Mouse (Mus musculus) megakaryocyte-erythroid progenitor cell, adult 5-6 weeks (primary cell): ENCODE measurements around the gene 2700081O15Rik. TPM values are rescaled to one million over a fixed set of nuclear protein-coding genes. Genes with fewer than 3 reads are reported as not detected.

Experiments used
- ATAC-seq: replicated peaks from 2 replicates; pipeline ENCODE4 v1.8.0; 2016; ENCODE audit warnings: mild to moderate bottlenecking, inconsistent platforms; ENCODE audit not compliant: severe bottlenecking, poor library complexity, low FRiP score, low TSS enrichment
- total RNA-seq, 2 experiments: library from RNA; stranded (forward) in 1 of 2; stranded (reverse) in 1 of 2; fragments of 200-1000, 215-1000 nt in 1 of 2; fragments of >200 nt in 1 of 2; fragmentation: Nextera tagmentation in 1 of 2; gene quantifications; 2 replicates each; pipeline ENCODE4 v1.2.3; 2014 to 2017

The 2700081O15Rik gene
- total RNA-seq, 2 experiments from 2014 or later: 3.0 to 9.4 TPM

- peak; percentile 64 for ATAC-seq
Measured at GRCm38 (mm10) chr19:7419134-7419533, 1.7 kb downstream of the 2700081O15Rik start.

- ATAC-seq: no peak
Measured at GRCm38 (mm10) chr19:7420108-7420507, 2.7 kb downstream of the 2700081O15Rik start.

DNA sequence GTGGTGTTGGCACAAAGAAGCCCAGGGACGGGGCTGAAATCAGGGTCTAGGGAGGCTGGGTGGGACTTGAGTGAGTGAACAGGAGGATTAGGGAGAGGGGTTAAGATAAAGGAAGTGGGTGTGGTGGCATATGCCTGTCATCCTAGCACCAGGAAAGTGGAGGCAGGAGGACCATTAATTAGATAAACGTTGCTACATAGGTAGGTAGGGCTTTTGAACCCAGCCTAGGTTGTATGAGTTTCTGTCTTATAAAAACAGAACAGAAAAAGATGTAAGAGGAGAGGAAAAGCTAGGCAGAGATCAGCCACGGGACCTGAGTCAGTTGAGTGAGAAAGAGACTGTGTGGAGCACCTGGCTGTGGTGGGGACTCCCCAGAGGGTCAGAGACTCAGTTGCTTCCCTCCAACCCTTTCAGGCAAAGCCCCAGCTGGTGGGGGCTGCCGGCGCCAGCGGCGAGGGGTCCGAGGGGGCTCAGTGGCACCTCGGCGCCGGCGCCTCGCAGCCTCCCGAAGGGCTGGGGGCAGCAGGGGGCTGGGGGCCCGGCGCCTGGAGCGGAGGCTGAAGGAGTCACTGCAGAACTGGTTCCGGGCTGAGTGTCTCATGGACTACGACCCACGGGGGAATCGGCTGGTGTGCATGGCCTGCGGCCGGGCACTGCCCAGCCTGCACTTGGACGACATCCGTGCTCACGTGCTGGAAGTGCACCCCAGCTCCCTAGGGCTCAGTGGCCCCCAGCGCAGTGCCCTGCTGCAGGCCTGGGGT lies 3.6 kb downstream of the 2700081O15Rik start:
- ATAC-seq: no peak

GRCm38 (mm10) chr19:7421602-7422591 lies 4.5 kb downstream of the 2700081O15Rik start:
- ATAC-seq: no peak

DNA sequence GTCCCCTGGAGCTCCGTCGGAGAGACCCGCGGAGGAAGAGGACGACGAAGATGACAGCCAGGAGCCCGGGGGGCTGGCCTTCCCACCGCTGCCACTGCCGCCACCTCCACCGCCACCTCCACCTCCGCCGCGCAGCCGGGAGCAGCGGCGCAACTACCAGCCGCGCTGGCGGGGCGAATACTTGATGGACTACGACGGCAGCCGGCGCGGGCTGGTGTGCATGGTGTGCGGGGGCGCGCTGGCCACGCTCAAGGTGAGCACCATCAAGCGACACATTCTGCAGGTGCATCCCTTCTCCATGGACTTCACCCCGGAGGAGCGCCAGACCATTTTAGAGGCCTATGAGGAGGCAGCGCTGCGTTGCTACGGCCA lies 5.2 kb downstream of the 2700081O15Rik start:
- no peak for ATAC-seq

DNA sequence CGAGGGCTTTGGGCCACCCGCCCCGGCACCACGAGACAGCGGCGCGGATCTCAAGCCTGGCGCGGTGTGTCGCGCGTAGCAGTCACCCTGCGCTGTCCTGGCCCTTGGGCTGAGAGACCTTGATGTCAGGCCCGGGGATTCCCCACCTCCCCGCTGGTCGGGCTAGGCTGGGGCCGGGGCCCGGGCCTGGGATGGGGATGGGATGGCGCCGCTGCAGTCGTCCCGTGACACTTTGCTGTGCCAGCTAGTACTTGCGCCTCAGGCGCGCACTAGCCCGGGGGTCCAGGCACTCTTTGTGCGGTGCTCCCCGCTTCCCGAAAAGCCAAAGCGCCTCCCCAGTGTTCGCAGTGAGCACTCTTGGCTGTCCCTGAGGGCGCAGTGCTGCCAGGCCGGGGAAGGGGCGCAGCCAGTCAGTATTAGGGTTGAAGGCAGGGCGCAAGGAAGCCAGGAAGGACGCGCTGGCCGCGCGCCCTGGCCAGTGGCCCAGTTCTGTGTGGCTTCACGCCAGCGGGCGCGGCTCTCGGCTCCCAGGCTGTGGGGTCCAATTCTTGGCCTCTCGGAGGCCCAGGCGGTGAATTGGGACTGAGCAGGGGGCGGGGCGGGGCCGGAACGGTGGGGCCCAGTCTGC lies 5.7 kb downstream of the 2700081O15Rik start:
- ATAC-seq: no peak

- ATAC-seq: no peak
Measured at GRCm38 (mm10) chr19:7423656-7424030, 6.2 kb downstream of the 2700081O15Rik start.

- no peak for ATAC-seq
Measured at GRCm38 (mm10) chr19:7424131-7424530, 6.7 kb downstream of the 2700081O15Rik start.

GRCm38 (mm10) chr19:7424590-7425397 lies 7.4 kb downstream of the 2700081O15Rik start:
- no peak for ATAC-seq

GRCm38 (mm10) chr19:7425398-7425775 lies 8.0 kb downstream of the 2700081O15Rik start:
- no peak for ATAC-seq

GRCm38 (mm10) chr19:7434887-7435286 lies 17.5 kb downstream of the 2700081O15Rik start:
- ATAC-seq: no peak

DNA sequence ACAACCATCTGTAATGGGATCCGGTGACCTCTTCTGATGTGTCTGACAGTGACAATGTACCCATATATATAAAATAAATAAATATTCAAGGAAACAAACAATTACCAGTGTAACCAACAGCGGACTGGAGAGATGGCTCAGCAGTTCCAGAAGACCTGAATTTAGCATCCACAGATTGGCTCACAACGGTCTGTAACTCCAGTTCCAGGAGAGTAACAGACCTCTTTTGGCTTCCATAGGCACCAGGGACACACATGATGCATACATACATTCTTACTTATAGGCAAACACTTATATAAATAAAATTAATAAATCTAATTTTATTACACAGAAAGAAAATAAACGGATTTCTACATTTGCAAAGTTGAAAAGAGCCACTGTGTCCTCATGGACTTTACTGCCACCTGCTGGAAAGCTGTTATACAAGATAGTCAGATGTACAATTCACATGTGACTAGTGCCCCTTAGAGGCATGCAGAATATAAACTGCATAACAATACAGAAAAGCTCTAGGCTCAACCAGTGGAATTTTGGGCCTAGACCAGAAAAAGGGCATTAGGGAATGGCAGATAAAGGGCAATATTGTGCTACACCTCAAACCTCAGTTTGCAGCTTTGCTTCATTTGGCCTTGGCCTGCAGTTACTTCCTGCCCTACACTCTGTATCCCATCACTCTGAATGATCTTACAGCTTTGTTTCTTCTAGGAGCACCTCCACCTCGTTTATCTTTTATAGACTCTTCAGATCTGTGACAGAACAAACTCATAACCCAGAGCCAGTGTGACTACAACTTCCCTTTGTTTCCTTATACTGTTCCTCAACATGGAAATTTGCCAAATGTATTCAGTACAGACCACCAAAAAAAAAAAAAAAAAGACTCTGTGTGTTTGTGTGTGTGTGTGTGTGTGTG lies 18.9 kb downstream of the 2700081O15Rik start:
- ATAC-seq: peak; percentile 82

DNA sequence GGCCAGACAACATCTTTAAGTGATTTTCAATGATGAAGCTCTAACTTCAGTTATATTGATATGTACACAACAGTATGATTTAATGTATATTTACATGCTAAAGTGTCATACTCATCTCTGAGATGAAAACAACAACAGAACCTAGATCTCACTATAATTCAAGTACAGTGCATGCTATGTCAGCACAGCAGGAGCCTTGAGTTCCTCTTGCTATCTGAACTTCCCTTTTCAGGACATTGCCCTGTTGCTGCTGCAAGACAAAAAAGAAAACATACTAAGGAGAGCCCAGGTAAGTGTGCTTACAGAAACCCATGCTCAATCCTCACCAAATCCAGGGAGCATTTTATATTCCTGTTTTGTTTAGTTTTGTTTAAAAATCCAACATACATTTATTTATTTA lies 20.9 kb downstream of the 2700081O15Rik start:
- no peak for ATAC-seq

DNA sequence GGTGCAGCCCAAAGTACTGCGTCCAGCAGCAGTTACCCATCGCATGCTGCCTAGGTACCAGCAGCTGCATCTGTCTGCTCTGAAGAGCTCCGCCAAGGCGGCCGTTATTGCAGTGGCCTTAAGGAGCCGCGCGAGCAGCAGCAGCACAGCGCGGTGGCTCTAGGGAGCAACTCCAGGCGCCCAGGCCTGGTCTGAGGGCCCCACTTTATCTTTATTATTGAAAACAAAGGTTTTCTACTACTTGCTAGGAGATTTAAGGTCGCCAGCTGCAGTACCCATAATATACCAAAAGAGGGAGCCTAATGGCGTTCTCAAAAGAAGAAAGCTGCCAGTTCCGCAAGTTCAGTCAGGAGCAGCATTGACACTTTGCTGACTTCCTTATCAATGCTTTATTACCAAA lies 24.1 kb downstream of the 2700081O15Rik start:
- ATAC-seq: peak; percentile 65; the same call in 1 of the 2 replicates

GRCm38 (mm10) chr19:7445105-7445504 lies 27.7 kb downstream of the 2700081O15Rik start:
- no peak for ATAC-seq

DNA sequence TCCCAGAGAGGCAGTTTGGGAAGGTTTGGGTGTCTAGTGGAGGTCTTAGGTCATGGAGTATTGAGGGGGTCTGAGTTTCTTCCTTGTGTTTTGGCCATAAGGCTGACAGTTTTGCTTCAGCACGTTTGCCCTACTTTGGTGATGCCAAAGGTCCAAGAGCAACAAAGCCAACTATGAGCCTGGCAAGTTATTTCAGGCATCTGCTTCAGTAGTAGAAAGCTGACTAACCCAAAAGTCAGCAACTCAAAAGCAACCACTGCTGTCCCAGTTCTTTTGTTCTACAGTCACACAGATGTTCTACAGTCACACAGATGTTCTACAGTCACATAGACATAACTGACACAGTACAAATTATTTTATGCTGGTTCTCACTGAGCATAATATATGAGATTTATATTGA lies 28.2 kb downstream of the 2700081O15Rik start:
- ATAC-seq: no peak

GRCm38 (mm10) chr19:7456803-7457202 lies 39.4 kb downstream of the 2700081O15Rik start:
- no peak for ATAC-seq

GRCm38 (mm10) chr19:7458901-7459300 lies 41.5 kb downstream of the 2700081O15Rik start:
- no peak for ATAC-seq
